Mouse (Mus musculus): ENCODE results near the gene Gnaz.
A peak's percentile ranks its signal among the peaks of the same experiment; 100 is the strongest.
"Not testable (repeated sequence)": the region's sequence is repeated elsewhere in the genome, so short reads cannot be mapped to it uniquely, and the experiment has no call there.

The Gnaz gene

GRCm38 (mm10) chr10:75031345-75032114 is 64.6 kb downstream of the Gnaz start:
- DNase-seq = no peak

- DNase-seq = peak; percentile 89
These were observed 65.4 kb downstream of the Gnaz start, which contains the start of gene Rsph14 for GRCm38 (mm10) chr10:75032395-75032794. Rsph14 (minus strand) TSS chr10:75032586.

GRCm38 (mm10) chr10:75036883-75037379 is 70.0 kb downstream of the Gnaz start, which contains the start of gene Rab36:
Rab36 (plus strand) TSS chr10:75037058.
- peak; percentile 99 for DNase-seq

GRCm38 (mm10) chr10:75042060-75042459 is 75.1 kb downstream of the Gnaz start:
- DNase-seq = not testable (repeated sequence)

GRCm38 (mm10) chr10:75044459-75044858 is 77.5 kb downstream of the Gnaz start:
- DNase-seq = no peak

- DNase-seq = no peak
These were observed 78.9 kb downstream of the Gnaz start for GRCm38 (mm10) chr10:75045831-75046230.

- no peak for DNase-seq
These were observed 81.7 kb downstream of the Gnaz start for GRCm38 (mm10) chr10:75048711-75049110.

- DNase-seq = no peak
These were observed 84.5 kb downstream of the Gnaz start for GRCm38 (mm10) chr10:75051364-75052074.

- peak; percentile 29 for DNase-seq
These were observed 85.9 kb downstream of the Gnaz start for GRCm38 (mm10) chr10:75052902-75053301.

- no peak for DNase-seq
These were observed 86.7 kb downstream of the Gnaz start for GRCm38 (mm10) chr10:75053655-75054054.

GRCm38 (mm10) chr10:75054125-75054524 is 87.1 kb downstream of the Gnaz start:
- no peak for DNase-seq

GRCm38 (mm10) chr10:75055672-75056071 is 88.7 kb downstream of the Gnaz start:
- DNase-seq = no peak

- DNase-seq = no peak
These were observed 89.3 kb downstream of the Gnaz start for GRCm38 (mm10) chr10:75056255-75056654.

- DNase-seq = no peak
These were observed 91.4 kb downstream of the Gnaz start for GRCm38 (mm10) chr10:75058336-75058735.

GRCm38 (mm10) chr10:75058761-75059395 is 91.9 kb downstream of the Gnaz start:
- peak; percentile 62 for DNase-seq

- DNase-seq = peak; percentile 84
These were observed 92.4 kb downstream of the Gnaz start for GRCm38 (mm10) chr10:75059396-75059795.

- peak; percentile 89 for DNase-seq
These were observed 93.4 kb downstream of the Gnaz start, which contains the start of gene Bcr for GRCm38 (mm10) chr10:75060217-75060842. Bcr (plus strand) TSS chr10:75060592.

GRCm38 (mm10) chr10:75060843-75061235 is 93.9 kb downstream of the Gnaz start:
- peak; percentile 49 for DNase-seq

GRCm38 (mm10) chr10:75061341-75062188 is 94.6 kb downstream of the Gnaz start:
- peak; percentile 55 for DNase-seq

GRCm38 (mm10) chr10:75062189-75062561 is 95.2 kb downstream of the Gnaz start:
- DNase-seq = peak; percentile 44

GRCm38 (mm10) chr10:75062621-75063020 is 95.6 kb downstream of the Gnaz start:
- DNase-seq = no peak

All from kidney, postnatal 10 days (tissue).